Mouse (Mus musculus) testis, adult 2 months (tissue): Measurements from ENCODE around the gene Olfr1428.

Experiments used
- CTCF ChIP-seq: fragments of 200-500 bp; IDR thresholded peaks from 2 replicates; pipeline ENCODE4 v1.5.1; 2012; ENCODE audit warnings: low read depth, mild to moderate bottlenecking, inconsistent platforms, low read length, moderate library complexity; ENCODE audit not compliant: control insufficient read depth, insufficient read depth, insufficient replicate concordance
- POLR2A ChIP-seq: fragments of 200-500 bp; IDR thresholded peaks from 2 replicates; pipeline ENCODE4 v1.6.1; 2012; ENCODE audit warnings: low read depth, mild to moderate bottlenecking, inconsistent platforms, low read length, moderate library complexity; ENCODE audit not compliant: control insufficient read depth

DNA sequence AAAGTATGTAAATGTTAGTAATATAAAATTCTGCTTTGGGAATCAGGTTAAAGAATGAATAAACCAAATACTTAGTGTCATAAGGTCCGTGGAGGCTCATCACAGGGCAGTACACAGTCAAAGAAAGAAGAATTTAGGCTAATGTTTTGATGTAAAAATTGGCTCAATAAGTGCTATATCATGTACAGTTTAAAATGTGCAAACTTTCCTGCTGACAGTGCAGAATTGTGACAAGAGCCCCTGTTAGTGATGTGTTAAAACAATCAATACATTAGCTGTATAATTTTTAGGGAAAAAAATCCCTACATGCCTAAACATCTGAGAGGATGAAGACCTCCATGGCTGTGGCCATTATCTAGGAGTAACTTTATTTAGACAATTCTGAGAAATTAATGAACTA lies 1.9 kb downstream of the Olfr1428 start:
- no peak for TF ChIP-seq CTCF
- TF ChIP-seq POLR2A, result no peak
